Mouse (Mus musculus) kidney, postnatal 14 days (tissue): ENCODE results near the gene Rbms3.

Experiments used
- DNase-seq: peaks from one replicate; pipeline ENCODE4 v3.0.0; 2022; ENCODE audit warnings: mixed read lengths

Gene Rbms3

GRCm38 (mm10) chr9:117039941-117040453 is 589.7 kb downstream of the Rbms3 start:
- DNase-seq, result peak; percentile 41

GRCm38 (mm10) chr9:117032690-117033089 is 597.0 kb downstream of the Rbms3 start:
- DNase-seq, result no peak

GRCm38 (mm10) chr9:117031237-117031636 is 598.5 kb downstream of the Rbms3 start:
- DNase-seq, result no peak

- peak; percentile 94 for DNase-seq
Observed at GRCm38 (mm10) chr9:117030837-117031236, 598.9 kb downstream of the Rbms3 start.

- no peak for DNase-seq
Observed at GRCm38 (mm10) chr9:117029953-117030352, 599.8 kb downstream of the Rbms3 start.

- no peak for DNase-seq
Observed at GRCm38 (mm10) chr9:117028586-117028985, 601.1 kb downstream of the Rbms3 start.

GRCm38 (mm10) chr9:117022086-117022485 is 607.6 kb downstream of the Rbms3 start:
- no peak for DNase-seq

GRCm38 (mm10) chr9:117021506-117021905 is 608.2 kb downstream of the Rbms3 start:
- DNase-seq, result no peak

GRCm38 (mm10) chr9:117020216-117020615 is 609.5 kb downstream of the Rbms3 start:
- no peak for DNase-seq

GRCm38 (mm10) chr9:117018741-117019163 is 611.0 kb downstream of the Rbms3 start:
- peak; percentile 78 for DNase-seq

- DNase-seq, result no peak
Observed at GRCm38 (mm10) chr9:117018301-117018700, 611.4 kb downstream of the Rbms3 start.

- DNase-seq, result no peak
Observed at GRCm38 (mm10) chr9:117016605-117017319, 613.0 kb downstream of the Rbms3 start.

- DNase-seq, result no peak
Observed at GRCm38 (mm10) chr9:117013386-117013785, 616.3 kb downstream of the Rbms3 start.

GRCm38 (mm10) chr9:117010801-117011200 is 618.9 kb downstream of the Rbms3 start:
- DNase-seq, result no peak

- DNase-seq, result peak; percentile 43
Observed at GRCm38 (mm10) chr9:117008194-117008593, 621.5 kb downstream of the Rbms3 start.

GRCm38 (mm10) chr9:117002083-117002482 is 627.6 kb downstream of the Rbms3 start:
- DNase-seq, result no peak

GRCm38 (mm10) chr9:116999186-116999585 is 630.5 kb downstream of the Rbms3 start:
- no peak for DNase-seq

- DNase-seq, result no peak
Observed at GRCm38 (mm10) chr9:116990321-116990720, 639.4 kb downstream of the Rbms3 start.

GRCm38 (mm10) chr9:116980801-116981200 is 648.9 kb downstream of the Rbms3 start:
- DNase-seq, result no peak

GRCm38 (mm10) chr9:116977428-116977827 is 652.3 kb downstream of the Rbms3 start:
- no peak for DNase-seq

- peak; percentile 43 for DNase-seq
Observed at GRCm38 (mm10) chr9:116976575-116977408, 652.9 kb downstream of the Rbms3 start.

- DNase-seq, result no peak
Observed at GRCm38 (mm10) chr9:116975269-116975668, 654.4 kb downstream of the Rbms3 start.

GRCm38 (mm10) chr9:116974134-116974533 is 655.6 kb downstream of the Rbms3 start:
- DNase-seq, result no peak

- peak; percentile 68 for DNase-seq
Observed at GRCm38 (mm10) chr9:116973594-116973993, 656.1 kb downstream of the Rbms3 start.
